In genomic region chr14:87088928-87089327, GRCm38 (mm10) we compare ENCODE assay signal across 22 mouse cellular contexts.
"Had no signal": no experiment of that assay in that cellular context is flagged by ENCODE, and none has a peak within 500 bp of the region (broad histone marks: within the 10 kb centered on the region; RNA-seq: fewer than 3 reads in every experiment).

No protein-coding gene starts in this region.

- H3K9me3 ChIP-seq: limb, embryonic 10.5 days; limb, embryonic 13.5 days; liver, embryonic 12.5 days; liver, embryonic 15.5 days; midbrain, embryonic 12.5 days; neural tube, embryonic 13.5 days; stomach, embryonic 15.5 days had no signal

- H3K36me3 ChIP-seq: limb, embryonic 13.5 days; midbrain, embryonic 12.5 days; neural tube, embryonic 13.5 days; stomach, embryonic 15.5 days had no signal

- H3K4me3 ChIP-seq: layer of hippocampus, adult 2 months; limb, embryonic 10.5 days; limb, embryonic 13.5 days; liver, embryonic 12.5 days; liver, embryonic 15.5 days; midbrain, embryonic 12.5 days; myocyte; neural tube, embryonic 13.5 days; stomach, embryonic 15.5 days had no signal

- ATAC-seq: liver, embryonic 12.5 days; midbrain, embryonic 16.5 days had no signal

- H3K27ac ChIP-seq: kidney, postnatal 0 days; layer of hippocampus, adult 2 months; limb, embryonic 10.5 days; limb, embryonic 13.5 days; liver, embryonic 12.5 days; liver, embryonic 15.5 days; macrophage; midbrain, embryonic 12.5 days; neural tube, embryonic 13.5 days; stomach, embryonic 15.5 days had no signal

- H3K27me3 ChIP-seq: limb, embryonic 13.5 days; liver, embryonic 12.5 days; liver, embryonic 15.5 days; midbrain, embryonic 12.5 days; neural tube, embryonic 13.5 days; stomach, embryonic 15.5 days had no signal

- DNase-seq: kidney, adult 2 months; kidney, postnatal 25 days; layer of hippocampus, adult 9-11 months; liver; lung, embryonic 14.5 days; lung, postnatal 14 days; retina, postnatal 1 day; right cerebral cortex, postnatal 25 days; spleen, adult 18-20 months; thymus, postnatal 25 days had no signal

- H3K4me2 ChIP-seq: limb, embryonic 13.5 days; liver, embryonic 12.5 days; liver, embryonic 15.5 days; lung, embryonic 14.5 days; midbrain, embryonic 12.5 days; neural tube, embryonic 13.5 days; stomach, embryonic 15.5 days had no signal

- H3K9ac ChIP-seq: limb, embryonic 13.5 days; liver, embryonic 12.5 days; liver, embryonic 15.5 days; lung, embryonic 14.5 days; midbrain, embryonic 12.5 days; neural tube, embryonic 13.5 days; stomach, embryonic 15.5 days had no signal

- H3K4me1 ChIP-seq: limb, embryonic 10.5 days; limb, embryonic 13.5 days; liver, embryonic 12.5 days; liver, embryonic 15.5 days; midbrain, embryonic 12.5 days; neural tube, embryonic 13.5 days; stomach, embryonic 15.5 days had no signal
